Mouse (Mus musculus) heart, adult 2 months (tissue): Measurements from ENCODE around the gene Spocd1. TPM values are rescaled to one million over a fixed set of nuclear protein-coding genes. Genes with fewer than 3 reads are reported as not detected.

Experiments
- DNase-seq, 2 experiments: peaks; one replicate each; pipeline ENCODE4 v3.0.0; 2021
- H3K27ac ChIP-seq: fragments of 200-600 bp; 2 replicates; pipeline ENCODE4 v1.8.1; 2022
- H3K27me3 ChIP-seq: fragments of 200-500 bp; 2 replicates; pipeline ENCODE4 v1.6.1; 2012; ENCODE audit warnings: mild to moderate bottlenecking, low read length, inconsistent platforms, mixed read lengths; ENCODE audit not compliant: control insufficient read depth, insufficient read depth
- H3K36me3 ChIP-seq: fragments of 200-500 bp; 2 replicates; pipeline ENCODE4 v1.6.1; 2012; ENCODE audit warnings: low read length, inconsistent platforms; ENCODE audit not compliant: control insufficient read depth, insufficient read depth
- H3K4me1 ChIP-seq: fragments of 200-500 bp; 2 replicates; pipeline ENCODE4 v1.6.1; 2011; ENCODE audit warnings: low read length; ENCODE audit not compliant: control insufficient read depth, insufficient read depth
- H3K4me3 ChIP-seq: fragments of 200-600 bp; 2 replicates; pipeline ENCODE4 v1.8.1; 2022
- H3K79me2 ChIP-seq: fragments of 200-500 bp; replicated peaks from 2 replicates; pipeline ENCODE4 v1.6.1; 2012; ENCODE audit warnings: mild to moderate bottlenecking, inconsistent platforms, low read length, moderate library complexity, mixed read lengths; ENCODE audit not compliant: control insufficient read depth, insufficient read depth
- H3K9ac ChIP-seq: fragments of 200-500 bp; 2 replicates; pipeline ENCODE4 v1.6.1; 2012; ENCODE audit warnings: low read depth, mild to moderate bottlenecking, control low read depth, inconsistent platforms, low read length, mixed read lengths
- CTCF ChIP-seq: fragments of 200-600 bp; IDR thresholded peaks from 2 replicates; pipeline ENCODE4 v1.8.1; 2022; ENCODE audit warnings: antibody characterized with exemption, mild to moderate bottlenecking, moderate library complexity
- EP300 ChIP-seq: fragments of 200-500 bp; IDR thresholded peaks from 2 replicates; pipeline ENCODE4 v1.6.1; 2011; ENCODE audit warnings: low read depth, low read length, control low read depth; ENCODE audit not compliant: insufficient read depth
- POLR2A ChIP-seq: fragments of 200-500 bp; IDR thresholded peaks from 2 replicates; pipeline ENCODE4 v1.6.1; 2011; ENCODE audit warnings: mild to moderate bottlenecking, low read depth, low read length, control low read depth; ENCODE audit not compliant: insufficient read depth
- WGBS: fragments of 180-500 bp; shearing (Covaris S2); methylation state at CpG from one replicate; pipeline ENCODE4 v1.1.7; 2018; 5-methylcytosine and 5-hydroxymethylcytosine counted together
- intact Hi-C: fragments of 180-260 bp; cut with DNase I; formaldehyde crosslinking; loops from one replicate; pipeline ENCODE4 v1.15.1; 2025
- polyA plus RNA-seq: library from polyadenylated mRNA; depleted of rRNA; stranded (reverse); fragments of >200 nt; gene quantifications from 2 replicates; pipeline ENCODE4 v1.2.3, GENCODE M21; 2012
- total RNA-seq, 2 experiments: library from RNA; stranded (reverse); gene quantifications; 2 replicates each; pipeline ENCODE4 v1.2.3; 2021

Spocd1 gene
- total and polyA plus RNA-seq, 3 experiments, result 0.07 TPM; not detected in 2

DNA sequence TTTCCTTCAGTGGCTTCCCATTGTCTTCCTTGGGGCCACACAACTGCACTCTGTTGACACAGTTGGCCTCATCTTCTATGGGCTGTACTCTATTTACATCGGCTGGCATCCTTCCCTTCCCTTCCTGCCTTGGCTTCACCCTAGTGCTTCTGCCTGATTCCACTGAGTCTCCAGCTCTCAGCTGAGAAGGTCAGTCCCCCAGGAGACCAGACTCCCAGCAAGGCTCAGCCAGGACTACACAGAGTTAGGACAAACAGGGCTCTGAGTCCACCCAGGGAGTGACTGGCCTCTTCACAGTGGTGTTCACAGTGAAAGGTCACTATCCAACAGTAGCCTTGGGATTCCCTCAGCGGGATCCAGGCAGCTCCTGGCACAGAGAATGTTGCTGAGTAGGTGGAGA is 12.9 kb upstream of the Spocd1 start:
- H3K4me1 ChIP-seq, result peaks cover 5% of the 10 kb centered on the region
- 16% methylated on average over 2 of the region's 2 CpGs for WGBS
- H3K36me3 ChIP-seq, result no peaks in the 10 kb centered on the region
- no peaks in the 10 kb centered on the region for H3K27me3 ChIP-seq
- H3K9ac ChIP-seq, result no peak overlapping the region
- no peak overlapping the region for H3K4me3 ChIP-seq
- no peaks in the 10 kb centered on the region for H3K79me2 ChIP-seq
- TF ChIP-seq POLR2A, result no peak
- intact Hi-C loops, result no loop called here
- H3K27ac ChIP-seq, result no peak overlapping the region
- DNase-seq, result no peak

- peak overlapping the region; percentile 28; the same call in 1 of the 2 replicates for H3K27ac ChIP-seq
- H3K9ac ChIP-seq, result 0 out of 2 replicates have a peak overlapping the region, but pooled peaks have one; percentile 25
- intact Hi-C loops, result no loop called here
- H3K4me3 ChIP-seq, result no peak overlapping the region
- peak in 1 of 2 experiments; percentile 41 for DNase-seq
- TF ChIP-seq CTCF (no peak), EP300 (no peak), POLR2A (no peak)
- H3K79me2 ChIP-seq, result no peaks in the 10 kb centered on the region
- H3K4me1 ChIP-seq, result peaks cover 5% of the 10 kb centered on the region
- H3K27me3 ChIP-seq, result no peaks in the 10 kb centered on the region
- no peaks in the 10 kb centered on the region for H3K36me3 ChIP-seq
- 23% methylated on average over 8 of the region's 8 CpGs for WGBS
Observed at GRCm38 (mm10) chr4:129917016-129917603, 11.9 kb upstream of the Spocd1 start.

DNA sequence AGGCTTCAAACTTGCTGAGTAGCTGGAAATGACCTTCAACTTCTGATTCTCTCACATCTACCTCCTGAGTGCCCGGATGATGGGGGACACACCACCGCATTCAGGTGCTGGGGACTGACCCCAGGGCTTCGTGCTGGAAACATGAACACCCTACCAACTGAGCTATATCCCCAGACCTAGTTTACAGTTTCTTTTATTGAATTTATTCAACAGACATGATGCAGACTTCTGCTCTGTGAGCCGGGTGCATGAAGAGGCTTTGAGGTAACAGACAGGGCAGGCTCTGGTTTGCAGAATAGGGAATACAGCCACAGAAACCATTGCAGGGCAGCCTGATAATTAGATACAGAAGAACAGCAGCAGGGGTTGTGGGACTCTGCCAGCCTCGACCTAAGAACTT is 10.6 kb upstream of the Spocd1 start:
- no peak overlapping the region for H3K4me3 ChIP-seq
- H3K36me3 ChIP-seq, result no peaks in the 10 kb centered on the region
- no peaks in the 10 kb centered on the region for H3K79me2 ChIP-seq
- 89% methylated on average over 5 of the region's 5 CpGs for WGBS
- intact Hi-C loops, result no loop called here
- H3K27ac ChIP-seq, result no peak overlapping the region
- H3K4me1 ChIP-seq, result peaks cover 5% of the 10 kb centered on the region
- H3K27me3 ChIP-seq, result no peaks in the 10 kb centered on the region
- DNase-seq, result no peak
- no peak for TF ChIP-seq POLR2A
- TF ChIP-seq CTCF, result no peak
- TF ChIP-seq EP300, result no peak
- no peak overlapping the region for H3K9ac ChIP-seq

- intact Hi-C loops, result no loop called here
- no peak for TF ChIP-seq CTCF
- TF ChIP-seq EP300, result no peak
- TF ChIP-seq POLR2A, result no peak
- Histone ChIP-seq H3K27ac (no peak overlapping the region), H3K4me1 (peaks cover 6% of the 10 kb centered on the region), H3K79me2 (no peaks in the 10 kb centered on the region), H3K9ac (no peak overlapping the region), H3K4me3 (no peak overlapping the region), H3K27me3 (no peaks in the 10 kb centered on the region), H3K36me3 (no peaks in the 10 kb centered on the region)
- DNase-seq, result no peak
- 82% methylated on average over 3 of the region's 3 CpGs for WGBS
Observed at GRCm38 (mm10) chr4:129918901-129919300, 10.1 kb upstream of the Spocd1 start.

- Histone ChIP-seq H3K36me3 (no peaks in the 10 kb centered on the region), H3K27me3 (no peaks in the 10 kb centered on the region), H3K27ac (peak overlapping the region; percentile 33; the same call in 1 of the 2 replicates), H3K4me1 (peaks cover 9% of the 10 kb centered on the region), H3K4me3 (no peak overlapping the region), H3K9ac (no peak overlapping the region), H3K79me2 (no peaks in the 10 kb centered on the region)
- no peak for DNase-seq
- TF ChIP-seq EP300 (no peak), CTCF (no peak), POLR2A (no peak)
- intact Hi-C loops, result no loop called here
- 88% methylated on average over 15 of the region's 15 CpGs for WGBS
Observed at GRCm38 (mm10) chr4:129920542-129921313, 8.3 kb upstream of the Spocd1 start.

- H3K27me3 ChIP-seq, result no peaks in the 10 kb centered on the region
- no peaks in the 10 kb centered on the region for H3K79me2 ChIP-seq
- TF ChIP-seq POLR2A, result no peak
- no peak for TF ChIP-seq EP300
- TF ChIP-seq CTCF, result no peak
- H3K9ac ChIP-seq, result no peak overlapping the region
- peak overlapping the region; percentile 33; the same call in 1 of the 2 replicates for H3K27ac ChIP-seq
- H3K4me3 ChIP-seq, result no peak overlapping the region
- H3K4me1 ChIP-seq, result peaks cover 6% of the 10 kb centered on the region
- WGBS, result 51% methylated on average over 3 of the region's 3 CpGs
- H3K36me3 ChIP-seq, result no peaks in the 10 kb centered on the region
- intact Hi-C loops, result no loop called here
- DNase-seq, result no peak
Observed at GRCm38 (mm10) chr4:129921314-129921587, 7.8 kb upstream of the Spocd1 start.
